Mouse (Mus musculus) gastrocnemius, adult 8-10 months (tissue): ENCODE measurements at regions not wholly inside any gene's neighbourhood (a gene's known extent, or its start where the extent isn't known, plus 50 kb on each side); places are given as distances from the start of the nearest gene placed in this dataset.
"Not testable (repeated sequence)": the region's sequence is repeated elsewhere in the genome, so short reads cannot be mapped to it uniquely, and the experiment has no call there.

Source experiments
- DNase-seq, 2 experiments: peaks; one replicate each; pipeline ENCODE4 v3.0.0; 2022; ENCODE audit warnings: low spot score in 2 of 2

DNA sequence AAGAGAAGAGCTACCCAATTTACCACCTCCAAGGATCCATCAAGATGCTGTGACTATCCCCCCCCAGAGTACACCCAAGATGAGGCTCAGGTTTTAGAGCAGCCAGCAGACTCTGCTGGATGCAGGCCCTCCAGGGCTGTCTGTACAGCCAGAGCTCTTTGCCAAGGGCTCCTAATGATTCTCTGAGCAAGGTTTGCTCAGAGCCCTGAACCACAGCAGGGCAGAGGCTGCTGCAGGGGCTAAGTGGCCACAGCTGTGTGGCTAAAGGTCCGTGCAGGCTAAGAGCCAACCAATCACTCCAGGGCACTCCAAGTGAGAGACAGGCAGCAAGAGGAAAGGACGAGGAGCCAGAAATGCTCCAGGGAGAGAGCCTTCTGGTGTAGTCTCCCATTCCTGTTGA is 289.2 kb upstream of the Kdm8 start:
- DNase-seq = no peak

DNA sequence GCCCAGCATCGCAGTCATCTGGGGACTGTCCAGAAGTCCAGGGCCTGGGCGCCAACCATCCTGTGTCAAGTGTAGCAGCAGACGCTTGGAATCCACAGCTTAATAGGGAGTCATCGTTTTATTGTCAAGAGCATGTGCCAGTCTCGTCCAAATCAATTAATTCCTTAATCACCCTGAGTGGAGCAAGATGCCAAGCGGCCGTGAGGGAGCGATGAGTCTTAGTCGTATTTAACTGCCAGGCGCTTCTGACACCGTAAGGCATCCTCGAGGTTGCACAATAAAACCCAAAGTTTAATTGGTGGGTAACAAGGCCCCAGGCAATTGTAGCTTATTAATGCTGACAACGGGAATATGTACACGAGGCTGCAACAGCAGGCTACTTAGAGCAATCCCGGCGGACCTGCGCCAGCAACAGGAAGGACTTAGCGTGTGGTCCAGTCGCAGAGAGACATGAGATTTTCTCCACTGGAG is 277.6 kb upstream of the Kdm8 start:
- DNase-seq = peak in 1 of 2 experiments; percentile 23

DNA sequence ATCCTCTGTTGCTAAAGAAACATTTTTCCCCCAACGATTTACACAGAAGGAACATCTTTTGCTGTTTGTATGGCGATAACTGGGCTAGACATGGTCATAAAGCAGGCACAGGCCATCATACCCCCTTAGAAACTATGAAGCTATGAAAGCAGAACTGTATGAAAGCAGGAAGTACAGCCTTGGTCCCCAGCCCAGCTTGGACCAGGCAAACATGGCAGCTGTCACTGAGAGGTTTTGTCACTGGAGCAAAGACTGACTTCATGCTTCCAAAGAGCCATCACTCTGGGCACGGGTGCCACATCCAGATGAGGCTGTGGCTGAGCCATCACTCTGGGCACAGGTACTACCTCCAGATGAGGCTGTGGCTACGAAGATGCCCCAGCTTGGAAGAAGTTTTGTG is 276.8 kb upstream of the Kdm8 start:
- DNase-seq = no peak

DNA sequence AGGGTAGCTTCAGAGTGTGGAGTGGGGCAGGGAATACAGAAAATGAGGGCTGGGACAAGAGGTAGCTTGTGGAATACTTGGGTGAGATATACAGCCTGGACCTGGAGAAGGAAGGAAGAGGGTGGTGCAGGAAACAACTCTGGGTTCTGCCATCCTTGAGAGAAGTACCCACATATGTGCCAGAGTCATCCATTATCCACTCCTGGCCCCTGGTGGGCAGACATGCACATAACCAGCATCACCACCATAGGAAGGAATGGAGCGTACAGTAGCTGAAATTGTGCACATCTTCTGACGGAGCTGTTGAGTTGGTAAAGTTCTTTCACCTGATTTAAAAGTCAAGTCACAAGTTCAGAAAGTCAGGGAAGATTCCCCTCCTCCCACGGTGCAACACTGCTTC is 262.9 kb upstream of the Kdm8 start:
- no peak for DNase-seq

DNA sequence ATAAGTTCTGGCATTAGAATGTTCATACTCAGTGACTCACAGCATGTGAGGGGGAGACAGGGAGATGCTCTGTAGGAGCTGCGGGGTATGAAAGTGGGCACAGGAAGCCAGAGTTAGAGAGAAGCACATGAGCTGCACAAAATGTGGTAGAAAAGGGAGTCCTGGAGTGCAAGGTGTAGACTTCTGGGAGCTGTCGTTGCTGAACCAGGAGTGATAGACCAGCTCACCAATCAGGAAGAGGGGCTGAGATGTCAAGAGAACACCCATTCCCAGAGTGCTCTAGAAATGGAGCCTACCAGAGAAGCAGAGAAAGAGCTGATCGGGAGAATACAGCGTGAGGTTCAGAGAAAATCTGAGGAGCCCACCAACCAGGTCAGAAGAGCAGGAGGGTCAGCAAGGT is 262.2 kb upstream of the Kdm8 start:
- no peak for DNase-seq

DNA sequence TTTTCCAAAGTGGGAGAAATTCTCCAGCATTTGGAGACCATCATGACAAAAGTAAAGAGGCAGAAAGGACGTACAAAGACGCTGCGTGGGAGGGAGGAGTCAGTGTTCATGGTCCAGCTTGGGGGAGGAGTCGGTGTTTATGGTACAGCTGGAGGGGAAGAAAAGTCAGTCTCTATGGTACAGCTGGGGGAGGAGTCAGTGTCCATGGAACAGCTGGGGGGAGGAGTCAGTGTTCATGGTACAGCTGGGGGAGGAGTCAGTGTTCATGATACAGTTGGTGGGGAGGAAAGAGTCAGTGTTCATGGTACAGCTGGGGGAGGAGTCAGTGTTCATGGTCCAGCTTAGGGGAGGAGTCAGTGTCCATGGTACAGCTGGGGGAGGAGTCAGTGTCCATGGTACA is 261.5 kb upstream of the Kdm8 start:
- DNase-seq = not testable (repeated sequence)

DNA sequence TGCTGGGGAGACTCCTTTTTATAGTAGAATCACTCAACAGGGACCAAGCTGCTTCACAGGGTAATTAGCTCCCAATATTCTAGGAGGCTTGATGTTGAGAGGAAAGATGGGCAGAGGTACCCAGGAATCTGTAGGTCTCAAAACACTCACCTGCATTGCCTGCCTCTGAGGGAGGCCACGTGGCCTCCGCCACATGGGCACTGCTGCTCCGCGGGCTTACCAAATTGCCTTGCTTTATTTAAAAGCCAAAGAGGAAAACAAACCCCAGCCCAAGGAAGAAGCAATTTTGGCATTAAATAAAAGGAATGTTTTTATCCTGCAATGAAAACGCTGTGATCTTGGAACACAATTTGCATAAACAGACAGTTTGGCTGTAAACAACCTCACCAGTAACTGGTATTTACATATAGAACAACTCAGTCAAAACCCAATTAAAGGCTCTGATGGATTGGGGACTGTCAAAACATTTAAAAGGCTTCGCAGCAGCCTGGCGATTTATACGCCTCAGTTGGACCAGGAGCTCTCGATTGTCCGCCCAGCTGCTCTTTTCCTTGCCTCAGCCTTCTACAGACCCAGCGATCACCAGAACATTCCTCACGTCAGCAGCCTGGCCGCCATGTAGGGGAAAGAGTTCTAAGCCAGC is 259.3 kb upstream of the Kdm8 start:
- DNase-seq = no peak

DNA sequence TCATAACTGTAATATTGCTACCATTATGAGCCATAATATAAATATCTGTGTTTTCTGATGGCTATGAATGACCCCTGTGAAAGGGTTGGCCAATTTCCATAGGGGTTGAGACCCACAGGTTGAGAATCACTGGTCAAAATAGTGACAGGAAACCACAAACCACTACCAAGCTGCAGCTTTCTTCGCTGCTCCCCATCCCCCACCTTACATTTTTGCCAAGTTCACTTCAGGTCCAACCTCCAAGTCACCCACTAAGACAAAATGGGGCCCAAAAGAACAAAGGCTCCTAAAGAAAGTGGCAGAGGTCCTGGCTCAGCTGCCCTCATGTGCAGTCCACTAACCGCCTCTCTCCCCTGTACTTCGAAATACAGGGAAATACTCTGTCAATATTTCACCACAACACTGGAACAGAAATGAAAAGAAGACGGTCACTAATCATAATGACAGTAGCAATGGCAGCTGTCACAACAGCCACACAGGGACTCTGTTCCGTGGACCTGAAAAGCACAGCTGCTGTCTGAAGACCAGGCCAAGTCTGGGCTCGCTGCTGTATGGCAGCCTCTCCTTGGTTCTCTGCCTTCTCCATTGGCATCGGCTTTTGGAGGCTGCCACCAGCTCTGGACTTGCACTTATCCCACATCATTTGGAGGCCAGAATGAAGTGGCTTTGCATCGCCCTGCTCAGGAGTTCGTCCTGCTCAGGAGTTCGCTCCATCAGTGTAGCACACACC is 257.3 kb upstream of the Kdm8 start:
- no peak for DNase-seq

DNA sequence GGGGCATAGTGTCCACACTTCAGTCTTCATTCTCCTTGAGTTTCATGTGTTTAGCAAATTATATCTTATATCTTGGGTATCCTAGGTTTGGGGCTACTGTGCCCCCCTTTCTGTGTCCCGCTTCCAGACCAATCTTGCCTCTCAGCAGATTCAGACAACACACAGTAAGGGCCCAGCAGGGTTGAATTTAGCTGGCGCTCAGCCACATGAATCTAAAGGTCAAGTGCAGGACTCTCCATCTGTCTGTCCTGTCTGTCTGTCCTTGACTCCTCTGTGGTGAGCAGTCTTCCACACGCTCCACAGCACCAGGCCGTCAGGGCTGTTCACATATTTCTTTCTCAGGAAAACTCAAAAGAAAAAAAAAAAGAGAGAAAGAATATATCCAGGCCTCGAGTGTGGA is 255.5 kb upstream of the Kdm8 start:
- no peak for DNase-seq

DNA sequence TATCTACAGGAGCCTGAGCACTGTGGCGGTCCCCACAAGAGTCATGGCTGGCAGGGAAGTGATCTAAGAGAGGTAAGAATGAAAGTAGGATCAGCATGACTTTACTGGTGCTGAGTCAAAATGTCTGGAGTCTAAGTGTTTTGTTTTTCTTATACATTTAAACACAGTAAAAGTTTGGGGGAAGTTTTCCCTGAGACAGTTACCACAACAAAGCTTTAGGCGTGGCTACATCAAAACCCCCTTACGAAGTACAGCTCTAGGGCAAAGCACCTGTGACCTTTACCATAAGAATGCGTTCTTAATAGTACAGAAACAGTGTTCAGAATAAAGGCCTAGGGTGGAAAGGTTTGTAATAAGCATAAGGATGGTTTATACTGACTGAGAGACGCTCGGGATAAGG is 254.4 kb upstream of the Kdm8 start:
- DNase-seq = no peak

DNA sequence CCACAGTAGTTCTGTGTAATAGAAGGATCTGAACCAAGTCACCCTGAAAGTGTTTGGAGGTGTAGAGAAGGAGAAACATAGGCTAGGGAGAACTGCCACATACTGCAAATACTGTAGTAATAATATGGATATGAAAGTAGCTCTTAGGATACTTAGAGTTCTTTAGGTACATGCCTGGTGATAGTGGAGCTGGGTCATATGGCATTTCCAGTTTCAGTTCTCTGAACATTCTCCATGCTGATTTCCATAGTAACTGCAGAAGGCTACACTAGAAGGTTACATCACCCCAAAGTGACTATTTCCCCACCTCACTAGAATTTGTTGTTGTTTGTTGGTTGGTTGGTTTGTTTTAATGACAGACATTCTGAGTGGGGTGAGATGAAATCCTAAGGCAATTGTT is 253.2 kb upstream of the Kdm8 start:
- DNase-seq = no peak

DNA sequence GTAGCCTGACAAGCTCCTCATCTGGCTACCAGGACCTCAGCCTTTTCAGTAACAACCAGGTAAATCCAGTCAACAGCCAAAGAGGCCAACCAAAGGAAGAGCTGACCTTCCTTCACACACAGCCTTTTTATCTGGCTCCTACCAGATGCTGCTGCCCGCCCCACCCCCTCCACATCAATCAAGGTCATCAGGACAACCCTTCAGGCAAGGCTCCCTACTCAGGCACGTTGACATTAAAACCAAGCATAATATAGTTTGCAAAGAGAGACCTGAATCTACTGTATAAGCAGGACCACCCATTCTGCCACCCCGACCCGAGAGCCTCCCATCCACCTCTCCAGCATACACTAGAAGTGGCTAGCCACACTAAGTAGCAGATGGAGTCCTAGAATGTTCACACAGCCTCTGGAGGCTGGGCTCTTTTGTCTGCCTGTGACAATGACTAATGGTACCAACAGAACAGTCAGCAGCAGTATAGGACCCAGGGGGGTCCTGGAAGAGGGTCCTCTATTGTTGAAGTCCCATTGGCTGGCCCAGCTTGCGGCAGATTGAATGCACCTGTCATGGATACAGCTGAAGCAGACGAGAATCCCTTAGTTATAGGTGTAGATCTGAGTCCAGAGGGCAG is 233.0 kb upstream of the Kdm8 start:
- no peak for DNase-seq

DNA sequence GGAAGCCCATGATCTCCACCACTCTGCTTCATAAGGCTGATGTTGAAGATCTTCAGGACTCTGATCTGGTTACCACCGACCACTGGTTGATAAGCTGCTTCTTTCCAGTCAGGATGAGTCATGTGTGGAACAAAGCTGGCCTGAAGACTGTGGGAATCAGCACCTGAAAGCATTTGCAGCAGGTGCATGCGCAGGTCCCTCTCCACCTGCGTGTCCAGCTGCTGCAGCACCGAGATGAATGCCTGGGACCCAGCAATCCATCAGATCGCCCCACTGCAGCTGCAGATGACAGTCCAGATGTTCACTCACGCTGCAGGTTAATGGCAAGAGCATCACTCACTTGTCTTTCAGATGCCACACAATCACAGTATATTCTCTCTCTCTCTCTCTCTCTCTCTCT is 230.4 kb upstream of the Kdm8 start:
- no peak for DNase-seq

DNA sequence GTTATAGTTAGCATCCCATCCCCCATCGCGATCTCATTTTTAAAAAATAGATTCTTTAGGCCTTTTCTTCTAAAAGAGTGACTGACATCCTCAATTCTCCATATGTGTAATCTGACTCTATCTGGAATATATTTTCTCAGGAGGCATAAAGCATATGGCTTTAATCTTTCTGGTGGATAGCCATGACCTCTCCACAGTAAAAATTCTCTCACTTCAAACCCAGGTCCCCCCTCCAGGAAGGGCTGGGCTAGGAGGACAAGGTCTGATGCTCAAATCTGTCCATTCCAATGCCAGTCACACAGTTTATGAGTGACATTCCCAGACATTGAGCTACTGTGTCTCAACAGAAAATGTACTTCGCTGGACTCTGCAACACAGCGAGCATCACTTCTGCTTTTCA is 226.8 kb upstream of the Kdm8 start:
- DNase-seq = no peak

DNA sequence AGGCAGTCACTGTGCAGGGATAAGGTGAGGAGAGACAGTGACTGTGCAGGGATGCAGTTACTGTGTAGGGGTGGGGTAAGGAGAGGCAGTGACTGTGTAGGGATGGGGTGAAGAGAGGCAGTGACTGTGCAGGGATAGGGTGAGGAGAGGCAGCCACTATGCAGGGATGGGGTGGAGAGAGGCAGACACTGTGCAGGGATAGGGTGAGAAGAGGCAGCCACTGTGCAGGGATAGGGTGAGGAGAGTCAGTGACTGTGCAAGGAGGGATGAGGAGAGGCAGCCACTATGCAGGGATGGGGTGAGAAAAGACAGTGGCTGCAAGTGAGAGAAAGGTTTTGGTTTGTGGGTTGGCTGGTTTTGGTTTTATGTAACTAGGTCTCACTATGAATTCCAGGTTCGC is 221.8 kb upstream of the Kdm8 start:
- no peak for DNase-seq

DNA sequence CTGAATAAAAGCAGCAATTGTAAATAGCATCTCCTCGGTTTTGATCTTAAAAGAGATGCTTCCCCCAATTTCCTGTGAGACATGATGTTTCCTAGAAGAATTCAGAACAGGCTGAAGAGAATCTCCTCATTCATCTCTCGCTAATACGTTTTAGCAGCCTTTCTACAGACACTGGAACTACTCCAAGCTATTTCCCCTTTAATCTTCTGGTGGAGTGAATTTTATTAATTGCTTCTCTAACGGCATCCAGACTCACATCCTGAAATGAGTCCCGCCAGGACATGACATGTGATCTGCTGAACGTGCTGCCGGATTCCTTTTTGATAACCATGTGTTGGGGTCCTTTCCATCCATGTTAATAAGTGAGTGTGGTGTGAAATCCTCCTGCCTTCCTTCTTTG is 209.6 kb upstream of the Kdm8 start:
- no peak for DNase-seq

DNA sequence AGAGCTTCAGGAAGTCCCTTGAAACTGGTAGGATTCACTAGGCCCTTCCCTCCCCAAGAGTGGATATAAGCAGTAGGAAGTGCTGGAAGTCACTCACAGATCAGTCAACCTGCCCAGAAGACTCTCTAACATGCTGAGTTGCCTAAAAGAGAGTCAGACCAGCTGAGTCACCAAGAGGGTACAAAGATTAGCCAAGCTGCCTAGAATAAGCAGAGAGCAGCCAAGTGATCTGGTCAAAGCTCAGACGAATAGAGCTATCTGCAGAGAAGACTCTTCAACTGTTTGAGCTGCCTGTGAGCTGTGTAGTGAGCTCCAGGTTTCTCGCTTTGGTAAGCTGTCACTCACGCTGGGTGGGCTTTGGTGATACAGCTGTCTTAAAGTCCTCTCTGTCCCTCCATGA is 207.4 kb upstream of the Kdm8 start:
- no peak for DNase-seq

DNA sequence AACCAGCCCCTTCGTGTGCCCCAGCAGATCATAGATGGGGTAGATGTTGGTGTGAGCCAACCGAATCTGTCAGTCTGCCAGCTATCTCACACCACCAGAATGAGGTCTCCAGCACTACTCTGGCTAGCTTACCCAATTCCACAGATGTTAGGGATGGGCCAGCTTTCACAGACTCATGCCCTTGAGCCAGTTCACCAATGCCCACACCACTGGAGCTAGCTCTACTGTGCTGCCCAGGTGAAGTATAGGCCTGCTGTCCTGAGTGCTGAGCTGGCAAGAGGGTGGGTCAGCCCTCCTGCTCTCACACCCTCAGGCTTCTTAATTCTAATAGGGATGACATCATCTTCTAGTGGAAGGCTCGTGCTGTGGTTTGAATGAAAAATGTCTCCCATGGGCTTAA is 201.5 kb upstream of the Kdm8 start:
- DNase-seq = no peak

DNA sequence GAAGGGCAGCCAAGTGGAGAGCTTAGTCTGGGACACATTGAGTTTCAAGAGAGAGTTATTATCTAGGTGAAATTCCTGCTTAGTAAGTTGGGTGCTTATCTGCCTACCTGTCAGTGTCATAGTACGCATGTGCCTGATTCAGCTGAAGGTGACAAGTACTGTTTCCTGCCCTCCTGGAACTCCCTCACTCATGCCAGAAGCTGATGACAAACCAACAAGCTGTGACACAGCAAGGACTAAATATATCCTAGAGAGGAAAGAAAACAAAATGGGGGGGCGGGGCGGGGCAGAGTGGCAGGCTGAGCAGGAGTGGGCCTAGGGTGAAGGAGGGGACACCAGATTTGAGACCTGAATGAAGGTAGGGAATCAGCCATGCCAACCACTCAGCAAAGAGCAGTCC is 196.1 kb upstream of the Kdm8 start:
- no peak for DNase-seq

DNA sequence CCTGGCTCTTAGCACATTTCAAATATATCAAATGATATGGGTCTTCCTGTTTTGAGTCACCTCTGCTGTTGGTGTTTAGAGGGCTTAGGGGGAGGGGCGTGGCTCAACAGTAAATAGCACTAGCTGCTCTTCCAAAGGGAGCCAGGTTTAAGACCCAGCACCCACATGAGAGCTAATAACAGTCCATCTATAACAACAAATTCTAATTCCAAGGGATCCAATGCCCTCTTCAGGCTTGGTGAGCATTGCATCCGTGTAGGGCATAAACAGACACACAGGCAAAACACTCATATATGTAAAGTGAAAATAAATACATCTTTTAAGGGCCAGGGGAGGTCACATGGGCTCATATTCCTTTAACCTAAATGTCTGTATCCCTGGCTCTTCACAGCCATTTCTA is 194.1 kb upstream of the Kdm8 start:
- DNase-seq = no peak

DNA sequence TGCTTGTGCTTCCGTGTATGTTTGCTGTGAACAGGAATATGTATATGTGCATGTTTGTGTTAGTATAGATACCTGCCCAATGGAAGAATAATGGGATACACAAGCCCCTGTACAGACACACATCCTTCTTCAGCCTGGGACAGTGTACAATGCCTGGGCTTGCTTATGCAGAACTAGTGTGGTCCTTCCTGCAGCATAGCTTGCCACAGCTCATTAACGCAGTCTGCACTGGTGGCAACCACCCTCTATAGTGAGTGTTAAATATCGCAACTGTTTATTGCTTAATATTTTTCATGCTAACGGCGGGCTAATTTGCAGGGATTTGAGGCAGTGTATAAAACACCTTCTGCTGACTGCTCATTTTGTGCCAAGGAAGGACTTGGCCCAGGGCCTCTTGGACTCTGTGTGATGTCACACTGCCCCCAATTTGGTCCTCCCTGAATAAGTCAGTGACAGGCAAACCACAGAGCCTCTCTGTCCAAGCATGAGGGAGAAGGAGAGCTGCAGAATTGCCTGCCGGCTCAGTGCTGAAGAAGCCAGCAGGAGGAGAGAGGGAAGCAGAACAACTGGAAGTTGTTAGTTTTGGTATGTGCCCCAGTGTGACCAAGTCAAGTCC is 193.4 kb upstream of the Kdm8 start:
- no peak for DNase-seq

DNA sequence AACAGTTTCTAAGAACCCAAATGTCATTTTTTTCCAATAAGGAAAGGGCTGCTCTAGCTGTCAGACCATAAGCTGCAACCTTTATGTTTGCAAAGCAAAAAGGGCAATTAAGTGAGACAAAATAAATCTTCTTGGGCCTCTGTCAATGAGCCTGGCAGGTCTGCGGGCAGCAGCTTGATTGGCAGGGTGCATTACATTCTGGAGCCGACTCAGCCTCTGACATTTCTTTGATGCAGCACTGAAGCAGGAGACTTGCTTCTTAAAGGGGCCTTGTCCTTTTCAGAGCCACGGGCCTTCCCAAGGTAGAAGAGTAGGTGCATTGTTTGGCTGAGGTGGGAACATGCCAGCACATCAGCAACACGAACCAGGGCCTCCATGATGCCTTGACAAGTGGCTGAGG is 190.2 kb upstream of the Kdm8 start:
- no peak for DNase-seq

DNA sequence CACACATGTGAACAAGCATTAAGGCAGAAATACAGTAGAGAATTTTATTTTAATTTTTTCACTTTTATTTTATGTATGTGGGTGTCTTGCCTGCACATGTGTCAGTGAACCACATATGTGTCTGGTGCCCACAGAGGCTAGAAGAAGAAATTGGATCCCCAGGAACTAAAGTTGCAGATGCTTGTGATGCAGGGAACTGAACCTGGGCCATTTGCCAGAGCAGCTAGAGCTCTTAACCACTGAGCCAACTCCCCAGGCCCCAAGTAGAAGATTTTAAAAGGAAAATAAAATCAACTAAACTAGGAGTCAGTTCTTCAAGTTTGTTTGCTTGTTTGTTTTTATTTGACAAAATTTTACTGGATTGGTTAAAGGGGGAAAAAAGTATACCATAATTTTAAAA is 185.5 kb upstream of the Kdm8 start:
- peak in 1 of 2 experiments; percentile 14 for DNase-seq
